Mouse (Mus musculus): ENCODE data around the gene Gm10282.

DNA sequence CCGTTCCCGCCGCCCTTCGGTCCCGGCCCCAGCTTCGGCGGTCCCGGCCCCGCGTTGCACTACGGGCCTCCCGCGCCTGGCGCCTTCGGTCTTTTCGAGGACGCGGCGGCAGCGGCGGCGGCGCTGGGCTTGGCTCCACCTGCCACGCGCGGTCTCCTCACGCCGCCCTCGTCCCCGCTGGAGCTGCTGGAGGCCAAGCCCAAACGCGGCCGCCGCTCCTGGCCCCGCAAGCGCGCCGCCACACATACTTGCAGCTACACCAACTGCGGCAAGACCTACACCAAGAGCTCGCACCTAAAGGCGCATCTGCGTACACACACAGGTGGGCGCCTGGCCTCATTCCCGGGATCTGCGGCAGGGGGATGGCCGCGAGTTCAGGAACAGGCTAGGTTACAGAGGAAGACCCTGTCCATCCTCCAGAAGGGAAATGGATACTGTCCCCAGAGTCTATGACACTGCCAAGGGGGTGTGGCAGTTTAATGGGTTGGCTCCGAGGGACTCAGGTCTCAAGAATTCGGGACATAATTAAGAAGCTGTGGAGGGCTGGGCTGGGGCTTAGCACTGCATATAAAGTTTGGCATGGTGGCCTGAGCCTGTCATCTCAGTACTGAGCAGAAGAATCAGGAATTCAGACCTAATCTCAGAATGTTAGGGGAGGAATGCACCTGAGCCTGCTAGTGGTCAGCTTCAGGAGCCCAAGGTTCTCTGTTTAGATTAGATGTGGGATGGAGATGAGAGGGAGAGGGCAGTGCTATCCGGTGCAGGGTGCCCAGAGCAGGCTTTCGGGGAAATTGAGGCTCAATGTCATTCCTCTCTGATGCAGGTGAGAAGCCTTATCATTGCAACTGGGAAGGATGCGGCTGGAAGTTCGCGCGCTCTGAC, 15.1 kb upstream of the Gm10282 start:
- TF ChIP-seq CTCF (IDR thresholded peaks at IDR 0.05; ENCODE audit: borderline replicate concordance, insufficient read depth, low read depth, low read length) (no peak), POLR2A (IDR thresholded peaks at IDR 0.05; ENCODE audit: borderline replicate concordance, insufficient read depth, low read length) (no peak)

All from cerebellum, adult 2 months (tissue).